Mouse (Mus musculus): ENCODE results near the gene Ip6k3. TPM values are rescaled to one million over a fixed set of nuclear protein-coding genes. Genes with fewer than 3 reads are reported as not detected.

Gene Ip6k3
- polyA plus RNA-seq, 1 experiment = not detected

GRCm38 (mm10) chr17:27160905-27161304, 6.7 kb downstream of the Ip6k3 start:
- Histone ChIP-seq H3K4me1 (ENCODE audit: control insufficient read depth, insufficient read depth, low read length) (no peaks in the 10 kb centered on the region), H3K27ac (ENCODE audit: insufficient read depth, low read length) (no peak overlapping the region), H3K36me3 (ENCODE audit: control insufficient read depth, insufficient read depth, low read length, poor library complexity, severe bottlenecking) (no peaks in the 10 kb centered on the region), H3K27me3 (ENCODE audit: control insufficient read depth, insufficient read depth, low read length, poor library complexity, severe bottlenecking) (no peaks in the 10 kb centered on the region), H3K9me3 (replicated peaks; ENCODE audit: control insufficient read depth, insufficient read depth, low read length, poor library complexity, severe bottlenecking) (no peaks in the 10 kb centered on the region), H3K9ac (ENCODE audit: low read depth, poor library complexity, severe bottlenecking) (no peak overlapping the region), H3K4me3 (ENCODE audit: low read depth, low read length) (no peak overlapping the region)
- TF ChIP-seq POLR2A (IDR thresholded peaks at IDR 0.05; ENCODE audit: insufficient read depth, low read length) (no peak), CTCF (IDR thresholded peaks at IDR 0.05; ENCODE audit: low read depth, low read length) (no peak), EP300 (IDR thresholded peaks at IDR 0.05; ENCODE audit: insufficient read depth, low read depth, low read length) (no peak)

DNA sequence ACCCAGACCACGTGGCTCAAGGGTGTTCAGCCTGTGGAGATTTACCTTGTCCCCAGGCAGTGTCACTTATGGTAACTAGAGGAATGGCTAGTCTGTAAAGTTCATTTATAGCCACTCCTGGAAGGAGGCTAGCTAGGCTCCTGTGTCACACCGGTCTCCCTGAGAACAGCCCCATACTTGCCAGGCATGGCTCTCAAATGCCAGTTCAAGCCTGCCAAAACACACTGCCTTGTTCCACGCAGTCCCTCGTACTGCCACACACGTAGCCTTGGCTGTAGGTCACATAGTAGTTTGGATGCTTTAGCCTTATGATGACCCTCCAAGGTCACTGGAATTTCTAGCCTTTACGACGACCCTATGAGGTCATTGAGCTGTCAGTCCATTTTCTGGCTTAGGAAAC, 8.4 kb downstream of the Ip6k3 start:
- Histone ChIP-seq H3K4me1 (ENCODE audit: control insufficient read depth, insufficient read depth, low read length) (no peaks in the 10 kb centered on the region), H3K9me3 (replicated peaks; ENCODE audit: control insufficient read depth, insufficient read depth, low read length, poor library complexity, severe bottlenecking) (no peaks in the 10 kb centered on the region), H3K27me3 (ENCODE audit: control insufficient read depth, insufficient read depth, low read length, poor library complexity, severe bottlenecking) (no peaks in the 10 kb centered on the region), H3K36me3 (ENCODE audit: control insufficient read depth, insufficient read depth, low read length, poor library complexity, severe bottlenecking) (no peaks in the 10 kb centered on the region), H3K27ac (ENCODE audit: insufficient read depth, low read length) (no peak overlapping the region), H3K9ac (ENCODE audit: low read depth, poor library complexity, severe bottlenecking) (no peak overlapping the region), H3K4me3 (ENCODE audit: low read depth, low read length) (no peak overlapping the region)
- TF ChIP-seq EP300 (IDR thresholded peaks at IDR 0.05; ENCODE audit: insufficient read depth, low read depth, low read length) (no peak), CTCF (IDR thresholded peaks at IDR 0.05; ENCODE audit: low read depth, low read length) (no peak), POLR2A (IDR thresholded peaks at IDR 0.05; ENCODE audit: insufficient read depth, low read length) (no peak)

GRCm38 (mm10) chr17:27158439-27158838, 9.2 kb downstream of the Ip6k3 start:
- H3K9me3 ChIP-seq (replicated peaks; ENCODE audit: control insufficient read depth, insufficient read depth, low read length, poor library complexity, severe bottlenecking) = no peaks in the 10 kb centered on the region
- H3K36me3 ChIP-seq (ENCODE audit: control insufficient read depth, insufficient read depth, low read length, poor library complexity, severe bottlenecking) = no peaks in the 10 kb centered on the region
- H3K9ac ChIP-seq (ENCODE audit: low read depth, poor library complexity, severe bottlenecking) = no peak overlapping the region
- no peak overlapping the region for H3K4me3 ChIP-seq (ENCODE audit: low read depth, low read length)
- H3K27ac ChIP-seq (ENCODE audit: insufficient read depth, low read length) = no peak overlapping the region
- H3K4me1 ChIP-seq (ENCODE audit: control insufficient read depth, insufficient read depth, low read length) = no peaks in the 10 kb centered on the region
- TF ChIP-seq EP300 (IDR thresholded peaks at IDR 0.05; ENCODE audit: insufficient read depth, low read depth, low read length) (no peak), POLR2A (IDR thresholded peaks at IDR 0.05; ENCODE audit: insufficient read depth, low read length) (no peak), CTCF (IDR thresholded peaks at IDR 0.05; ENCODE audit: low read depth, low read length) (no peak)
- no peaks in the 10 kb centered on the region for H3K27me3 ChIP-seq (ENCODE audit: control insufficient read depth, insufficient read depth, low read length, poor library complexity, severe bottlenecking)

- TF ChIP-seq POLR2A (IDR thresholded peaks at IDR 0.05; ENCODE audit: insufficient read depth, low read length) (no peak), EP300 (IDR thresholded peaks at IDR 0.05; ENCODE audit: insufficient read depth, low read depth, low read length) (no peak), CTCF (IDR thresholded peaks at IDR 0.05; ENCODE audit: low read depth, low read length) (no peak)
- H3K9me3 ChIP-seq (replicated peaks; ENCODE audit: control insufficient read depth, insufficient read depth, low read length, poor library complexity, severe bottlenecking) = no peaks in the 10 kb centered on the region
- H3K9ac ChIP-seq (ENCODE audit: low read depth, poor library complexity, severe bottlenecking) = no peak overlapping the region
- no peaks in the 10 kb centered on the region for H3K27me3 ChIP-seq (ENCODE audit: control insufficient read depth, insufficient read depth, low read length, poor library complexity, severe bottlenecking)
- H3K36me3 ChIP-seq (ENCODE audit: control insufficient read depth, insufficient read depth, low read length, poor library complexity, severe bottlenecking) = no peaks in the 10 kb centered on the region
- no peak overlapping the region for H3K4me3 ChIP-seq (ENCODE audit: low read depth, low read length)
- no peak overlapping the region for H3K27ac ChIP-seq (ENCODE audit: insufficient read depth, low read length)
- no peaks in the 10 kb centered on the region for H3K4me1 ChIP-seq (ENCODE audit: control insufficient read depth, insufficient read depth, low read length)
These were observed 11.8 kb downstream of the Ip6k3 start for GRCm38 (mm10) chr17:27155752-27156151.

GRCm38 (mm10) chr17:27154881-27155280, 12.7 kb downstream of the Ip6k3 start:
- H3K36me3 ChIP-seq (ENCODE audit: control insufficient read depth, insufficient read depth, low read length, poor library complexity, severe bottlenecking) = no peaks in the 10 kb centered on the region
- no peak overlapping the region for H3K9ac ChIP-seq (ENCODE audit: low read depth, poor library complexity, severe bottlenecking)
- no peaks in the 10 kb centered on the region for H3K4me1 ChIP-seq (ENCODE audit: control insufficient read depth, insufficient read depth, low read length)
- H3K27me3 ChIP-seq (ENCODE audit: control insufficient read depth, insufficient read depth, low read length, poor library complexity, severe bottlenecking) = no peaks in the 10 kb centered on the region
- no peak overlapping the region for H3K4me3 ChIP-seq (ENCODE audit: low read depth, low read length)
- H3K27ac ChIP-seq (ENCODE audit: insufficient read depth, low read length) = no peak overlapping the region
- H3K9me3 ChIP-seq (replicated peaks; ENCODE audit: control insufficient read depth, insufficient read depth, low read length, poor library complexity, severe bottlenecking) = no peaks in the 10 kb centered on the region
- TF ChIP-seq CTCF (IDR thresholded peaks at IDR 0.05; ENCODE audit: low read depth, low read length) (no peak), EP300 (IDR thresholded peaks at IDR 0.05; ENCODE audit: insufficient read depth, low read depth, low read length) (no peak), POLR2A (IDR thresholded peaks at IDR 0.05; ENCODE audit: insufficient read depth, low read length) (no peak)

DNA sequence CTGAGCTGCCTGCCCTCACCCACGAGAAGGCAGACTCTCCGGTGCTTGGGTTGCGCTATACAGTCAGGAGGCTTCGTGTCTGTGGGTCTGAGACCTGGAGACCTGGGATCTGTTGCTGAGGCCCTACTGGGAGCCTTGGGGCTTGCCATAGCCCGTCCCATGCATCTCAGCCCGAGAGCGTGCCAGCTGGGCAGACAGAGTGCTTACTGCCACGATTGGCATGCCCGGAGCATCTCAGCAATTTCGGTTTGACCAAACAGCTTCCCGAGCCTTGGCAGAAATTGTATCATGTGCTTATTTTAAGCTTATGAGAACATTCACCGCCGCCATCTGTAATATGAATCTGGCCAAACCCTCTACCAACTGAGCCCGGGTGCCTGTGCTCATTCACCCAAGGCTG, 13.3 kb downstream of the Ip6k3 start:
- H3K27ac ChIP-seq (ENCODE audit: insufficient read depth, low read length) = no peak overlapping the region
- no peaks in the 10 kb centered on the region for H3K4me1 ChIP-seq (ENCODE audit: control insufficient read depth, insufficient read depth, low read length)
- no peaks in the 10 kb centered on the region for H3K27me3 ChIP-seq (ENCODE audit: control insufficient read depth, insufficient read depth, low read length, poor library complexity, severe bottlenecking)
- no peaks in the 10 kb centered on the region for H3K9me3 ChIP-seq (replicated peaks; ENCODE audit: control insufficient read depth, insufficient read depth, low read length, poor library complexity, severe bottlenecking)
- H3K36me3 ChIP-seq (ENCODE audit: control insufficient read depth, insufficient read depth, low read length, poor library complexity, severe bottlenecking) = no peaks in the 10 kb centered on the region
- no peak overlapping the region for H3K4me3 ChIP-seq (ENCODE audit: low read depth, low read length)
- H3K9ac ChIP-seq (ENCODE audit: low read depth, poor library complexity, severe bottlenecking) = no peak overlapping the region
- TF ChIP-seq POLR2A (IDR thresholded peaks at IDR 0.05; ENCODE audit: insufficient read depth, low read length) (no peak), CTCF (IDR thresholded peaks at IDR 0.05; ENCODE audit: low read depth, low read length) (no peak), EP300 (IDR thresholded peaks at IDR 0.05; ENCODE audit: insufficient read depth, low read depth, low read length) (no peak)
